Mouse (Mus musculus) gastrocnemius, postnatal 4 days (tissue): ENCODE measurements around the gene Scfd2. TPM values are rescaled to one million over a fixed set of nuclear protein-coding genes. Genes with fewer than 3 reads are reported as not detected.

ENCODE experiments used
- DNase-seq, 2 experiments: peaks; one replicate each; pipeline ENCODE4 v3.0.0; 2021 to 2022; ENCODE audit warnings: low spot score in 2 of 2, mixed read lengths in 2 of 2
- total RNA-seq, 2 experiments: library from RNA; stranded (reverse); gene quantifications; 2 replicates each; pipeline ENCODE4 v1.2.3; 2021

The Scfd2 gene
- total RNA-seq, 2 experiments from 2014 or later, result 14.2 to 14.3 TPM

GRCm38 (mm10) chr5:74456759-74457158 lies 74.8 kb downstream of the Scfd2 start:
- DNase-seq, result no peak

- no peak for DNase-seq
These were observed 75.9 kb downstream of the Scfd2 start for GRCm38 (mm10) chr5:74455510-74456269.

GRCm38 (mm10) chr5:74455094-74455493 lies 76.5 kb downstream of the Scfd2 start:
- no peak for DNase-seq

- no peak for DNase-seq
These were observed 80.6 kb downstream of the Scfd2 start for GRCm38 (mm10) chr5:74450977-74451376.

GRCm38 (mm10) chr5:74447517-74448334 lies 83.8 kb downstream of the Scfd2 start:
- DNase-seq, result no peak

- no peak for DNase-seq
These were observed 85.7 kb downstream of the Scfd2 start for GRCm38 (mm10) chr5:74445861-74446260.

GRCm38 (mm10) chr5:74438353-74438752 lies 93.2 kb downstream of the Scfd2 start:
- no peak for DNase-seq

- peak; percentile 33 to 71 for DNase-seq
These were observed 97.9 kb downstream of the Scfd2 start for GRCm38 (mm10) chr5:74433580-74434147.

- DNase-seq, result no peak
These were observed 98.5 kb downstream of the Scfd2 start for GRCm38 (mm10) chr5:74432879-74433539.

- no peak for DNase-seq
These were observed 110.9 kb downstream of the Scfd2 start for GRCm38 (mm10) chr5:74420615-74421132.

- DNase-seq, result no peak
These were observed 119.0 kb downstream of the Scfd2 start for GRCm38 (mm10) chr5:74412557-74412956.

- DNase-seq, result no peak
These were observed 126.7 kb downstream of the Scfd2 start for GRCm38 (mm10) chr5:74404887-74405286.

- DNase-seq, result no peak
These were observed 127.5 kb downstream of the Scfd2 start for GRCm38 (mm10) chr5:74404083-74404482.

- DNase-seq, result no peak
These were observed 128.9 kb downstream of the Scfd2 start for GRCm38 (mm10) chr5:74402626-74403025.

- no peak for DNase-seq
These were observed 139.8 kb downstream of the Scfd2 start for GRCm38 (mm10) chr5:74391806-74392205.

GRCm38 (mm10) chr5:74391346-74391745 lies 140.2 kb downstream of the Scfd2 start:
- no peak for DNase-seq

GRCm38 (mm10) chr5:74388849-74389248 lies 142.7 kb downstream of the Scfd2 start:
- DNase-seq, result peak in 1 of 2 experiments; percentile 39

GRCm38 (mm10) chr5:74388101-74388500 lies 143.5 kb downstream of the Scfd2 start:
- DNase-seq, result no peak

- DNase-seq, result no peak
These were observed 144.2 kb downstream of the Scfd2 start for GRCm38 (mm10) chr5:74387143-74387886.

- no peak for DNase-seq
These were observed 151.5 kb downstream of the Scfd2 start for GRCm38 (mm10) chr5:74380045-74380444.
